Mouse (Mus musculus) c-Kit-positive CD71-positive TER-119-positive erythroid progenitor cells, embryonic 14.5 days (primary cell): ENCODE data around the gene Mrpl14.

Experiments used
- DNase-seq: peaks from one replicate; pipeline ENCODE4 v3.0.0-alpha.2; 2013; ENCODE audit warnings: low spot score

Mrpl14 gene

GRCm38 (mm10) chr17:45724574-45724921, 38.4 kb downstream of the Mrpl14 start:
- no peak for DNase-seq

GRCm38 (mm10) chr17:45726249-45726648, 40.1 kb downstream of the Mrpl14 start:
- peak; percentile 56 for DNase-seq

- no peak for DNase-seq
Observed at GRCm38 (mm10) chr17:45727481-45727880, 41.4 kb downstream of the Mrpl14 start.

DNA sequence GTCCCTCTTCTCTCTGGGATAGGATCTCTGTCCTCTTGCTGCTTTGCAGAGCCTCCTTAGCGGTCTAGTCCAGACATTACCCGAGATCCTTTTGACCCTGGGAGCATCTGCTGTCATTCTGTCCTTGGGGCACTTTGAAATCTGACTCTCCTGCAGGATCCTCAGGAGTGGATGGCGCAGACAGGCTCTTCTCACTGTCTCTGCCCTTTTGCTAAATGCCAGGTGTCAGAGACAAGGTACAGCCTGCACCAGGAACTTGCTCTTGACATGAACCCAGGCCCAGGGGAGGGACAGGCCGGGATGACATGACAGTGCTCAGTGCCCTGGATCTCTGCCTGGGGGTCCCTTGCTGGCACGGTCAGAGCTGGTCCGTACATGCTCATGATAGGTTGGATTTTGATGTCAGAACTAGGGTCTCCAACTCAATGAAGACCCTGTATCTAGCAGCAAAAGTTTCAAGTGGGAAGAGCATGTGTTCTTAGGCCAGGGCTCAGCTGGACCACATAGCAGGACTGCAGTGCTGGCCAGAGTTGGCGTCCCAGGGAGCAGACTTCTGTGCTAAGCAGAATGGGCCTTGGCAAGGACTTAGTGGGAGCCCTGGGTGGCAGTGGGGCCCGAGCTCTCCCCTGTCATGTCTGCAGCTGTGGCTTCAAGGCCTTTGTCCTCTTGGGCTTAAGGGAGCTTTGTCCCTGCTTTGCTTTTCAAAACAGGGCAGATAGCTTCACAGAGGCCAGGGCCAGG, 42.0 kb downstream of the Mrpl14 start:
- DNase-seq = no peak

GRCm38 (mm10) chr17:45729387-45729786, 43.3 kb downstream of the Mrpl14 start:
- no peak for DNase-seq

DNA sequence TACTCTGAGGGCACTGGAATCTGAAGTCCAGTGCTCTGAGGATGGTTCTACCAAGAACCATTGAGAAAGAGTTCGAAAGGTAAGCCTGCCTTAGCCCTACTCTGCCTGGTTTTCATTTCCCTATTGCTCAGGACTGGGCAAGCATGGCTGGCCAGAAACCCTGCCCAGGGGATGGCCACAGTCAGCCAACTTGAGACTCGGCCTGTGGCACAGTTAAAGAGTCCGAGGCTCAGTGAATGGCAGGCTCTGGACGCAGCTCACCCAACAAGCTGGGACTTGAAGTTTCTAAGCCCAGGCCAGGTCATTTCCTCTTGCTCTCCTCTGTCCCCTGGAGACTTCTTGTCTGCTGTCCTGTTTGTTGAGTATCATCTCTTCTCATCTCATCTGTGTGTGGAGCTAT, 44.6 kb downstream of the Mrpl14 start:
- no peak for DNase-seq

DNA sequence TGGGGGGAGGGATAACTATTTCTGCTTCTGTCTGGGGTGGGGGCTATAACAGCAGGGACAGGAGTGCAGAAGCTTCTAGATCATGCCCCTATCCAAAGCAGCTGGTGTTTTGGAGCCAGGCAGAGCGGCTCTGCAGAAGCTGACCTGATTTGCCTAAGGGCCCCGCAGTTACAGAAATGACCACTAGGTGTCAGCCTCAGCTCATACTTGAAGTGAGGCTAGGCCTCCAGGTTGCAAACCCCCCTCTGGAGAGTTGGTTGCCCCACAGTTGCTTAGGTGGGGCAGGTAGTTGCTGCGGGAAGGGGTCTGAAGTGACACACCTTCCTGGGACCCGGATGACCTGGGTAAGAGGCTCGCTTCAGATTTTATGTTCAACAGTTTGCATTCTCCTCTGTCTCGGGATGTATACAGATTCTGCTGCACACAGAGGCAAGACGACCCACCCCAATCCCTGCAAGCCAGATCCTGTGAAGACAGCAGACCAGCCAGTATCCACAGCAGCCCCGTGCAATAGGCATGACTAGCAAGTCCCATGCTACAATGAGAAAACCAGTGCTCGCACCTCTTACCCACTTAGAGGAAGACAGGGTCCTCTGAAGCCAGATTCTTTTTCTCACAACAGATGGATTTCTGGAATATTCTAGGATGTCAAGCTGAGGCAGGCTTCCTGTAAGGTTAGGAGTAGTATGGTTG, 45.2 kb downstream of the Mrpl14 start:
- peak; percentile 76 for DNase-seq

DNA sequence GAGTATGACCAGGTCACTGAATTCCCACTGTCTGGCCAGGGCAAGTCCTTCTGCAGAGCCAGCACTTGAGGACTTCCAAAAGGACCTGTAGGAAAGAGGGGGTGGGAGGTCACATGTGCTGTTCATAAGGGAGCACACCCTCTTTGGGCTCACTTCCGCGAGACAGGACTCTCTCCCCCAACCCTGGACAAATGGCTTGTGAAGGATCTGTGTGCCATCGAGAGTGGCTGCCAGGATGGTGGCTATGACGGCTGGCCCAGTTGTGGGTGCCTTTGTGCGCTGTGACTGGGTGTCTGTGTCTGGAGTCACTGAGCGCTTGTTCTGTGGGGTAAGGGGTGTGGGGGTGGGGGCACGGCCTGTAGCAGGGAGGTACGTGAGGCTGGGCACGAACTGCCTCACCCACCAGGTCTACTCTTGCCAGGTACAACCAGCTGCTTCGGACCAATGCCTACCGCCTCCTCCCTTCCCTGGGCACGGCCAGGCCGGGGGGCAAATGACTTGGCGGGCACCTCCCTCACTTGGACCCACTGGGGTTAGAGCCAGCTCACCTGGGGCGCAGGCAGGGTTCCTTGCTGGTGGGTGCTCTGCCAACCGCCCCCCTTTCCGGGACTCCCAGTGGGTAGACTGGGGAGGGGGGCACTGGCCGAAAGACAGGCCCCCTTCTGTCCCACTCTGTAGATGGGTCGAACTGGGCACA, 47.1 kb downstream of the Mrpl14 start:
- no peak for DNase-seq

DNA sequence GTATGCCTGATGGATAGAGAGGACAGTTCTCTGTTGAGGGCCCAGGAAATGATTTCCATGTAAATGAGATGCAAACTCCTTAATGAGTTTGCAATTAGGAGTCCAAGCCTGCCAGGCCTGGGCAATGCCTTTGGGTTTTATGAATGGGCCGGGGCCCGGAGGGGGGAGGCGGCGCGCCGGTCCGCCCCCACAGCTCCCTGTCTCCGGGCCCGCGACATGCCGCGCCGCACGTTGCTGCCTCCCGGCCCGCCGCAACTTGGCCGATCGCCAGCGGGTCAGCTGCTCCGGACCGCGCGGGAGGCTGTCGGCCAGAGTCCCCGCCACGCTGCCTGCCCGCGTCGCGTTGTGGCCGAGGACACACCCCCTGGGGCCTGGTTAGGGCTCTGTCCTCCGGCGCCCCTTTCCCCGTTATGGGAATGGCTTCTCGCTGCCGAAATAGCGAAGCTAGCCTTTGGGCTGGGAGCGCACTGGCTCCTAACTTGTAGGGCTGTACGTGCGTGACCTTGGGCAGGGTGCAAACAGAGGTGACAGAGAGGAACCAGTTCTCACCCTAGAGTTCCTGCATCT, 47.7 kb downstream of the Mrpl14 start, which contains the start of gene 1600014C23Rik:
Gene 1600014C23Rik (minus strand): TSS at position 110 of the 567 bp plus-strand sequence.
- no peak for DNase-seq

- DNase-seq = no peak
Observed at GRCm38 (mm10) chr17:45734333-45734732, 48.2 kb downstream of the Mrpl14 start.

DNA sequence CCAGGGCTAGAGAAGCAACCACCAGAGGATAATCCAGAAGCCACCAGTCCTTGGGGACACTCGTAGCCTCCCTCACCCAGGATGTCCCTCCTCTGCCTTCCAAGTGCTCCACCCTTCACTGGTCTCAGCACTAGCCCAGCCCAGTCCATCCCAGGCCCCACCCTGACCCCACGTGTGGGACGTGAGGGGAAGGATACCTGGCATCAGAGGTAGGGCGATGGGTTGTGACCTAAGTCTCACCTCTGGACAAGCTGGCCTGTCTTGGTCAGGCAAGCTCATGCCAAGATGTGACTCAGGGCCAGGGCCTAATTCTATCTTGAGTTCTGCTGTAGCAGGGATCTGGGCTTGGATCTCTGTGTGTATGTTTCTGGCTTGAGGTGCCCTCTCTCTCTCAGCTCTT, 48.8 kb downstream of the Mrpl14 start:
- no peak for DNase-seq

DNA sequence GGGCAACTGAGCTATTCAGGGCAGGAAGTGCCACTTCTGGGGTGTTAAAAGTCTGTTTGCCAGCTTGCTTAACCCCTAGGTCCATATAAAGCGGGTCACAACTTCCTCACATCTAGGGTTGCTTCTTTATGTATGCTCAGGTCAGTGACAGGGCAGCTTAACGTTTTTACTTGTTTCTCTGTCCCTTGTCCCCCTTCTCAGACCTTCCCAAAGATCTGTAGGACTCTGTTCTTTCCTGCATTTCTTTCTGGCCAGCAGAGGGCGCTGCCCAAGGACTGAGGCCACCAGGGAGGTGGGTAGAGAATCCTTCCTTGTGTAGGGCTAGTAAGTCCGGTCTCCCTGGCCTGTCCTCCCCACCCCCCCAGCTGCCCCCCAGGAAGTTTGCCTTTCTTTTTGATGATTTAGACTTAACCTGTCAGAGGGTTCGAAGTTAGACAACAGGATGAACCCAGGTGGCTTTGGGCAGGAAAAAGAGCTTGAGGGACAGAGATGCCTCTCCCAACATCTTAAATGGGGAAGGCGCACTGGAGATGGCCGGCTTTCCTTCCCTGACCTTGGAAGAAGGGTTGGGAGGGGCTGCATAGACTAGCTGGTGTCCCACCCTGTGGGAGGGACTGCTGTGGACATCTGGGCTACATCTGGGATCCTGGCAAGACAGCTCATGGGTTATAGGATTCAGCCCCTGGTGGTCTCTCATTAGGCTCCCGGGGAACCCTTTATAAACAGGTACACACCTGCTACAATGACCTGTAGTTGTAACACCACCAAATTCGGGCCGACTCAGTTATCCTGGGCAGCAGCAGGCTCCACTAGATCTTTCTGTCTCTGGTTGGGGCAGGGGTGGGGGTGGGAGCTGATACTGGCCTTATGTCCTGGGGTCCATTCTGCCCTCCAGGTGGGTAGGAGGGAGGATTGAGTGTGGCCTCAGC, 49.5 kb downstream of the Mrpl14 start:
- DNase-seq = peak; percentile 82

- DNase-seq = peak; percentile 76
Observed at GRCm38 (mm10) chr17:45736311-45737077, 50.4 kb downstream of the Mrpl14 start.

- DNase-seq = no peak
Observed at GRCm38 (mm10) chr17:45737078-45737601, 51.0 kb downstream of the Mrpl14 start.

- DNase-seq = peak; percentile 66
Observed at GRCm38 (mm10) chr17:45742371-45743147, 56.4 kb downstream of the Mrpl14 start.

GRCm38 (mm10) chr17:45745629-45746028, 59.5 kb downstream of the Mrpl14 start:
- no peak for DNase-seq

DNA sequence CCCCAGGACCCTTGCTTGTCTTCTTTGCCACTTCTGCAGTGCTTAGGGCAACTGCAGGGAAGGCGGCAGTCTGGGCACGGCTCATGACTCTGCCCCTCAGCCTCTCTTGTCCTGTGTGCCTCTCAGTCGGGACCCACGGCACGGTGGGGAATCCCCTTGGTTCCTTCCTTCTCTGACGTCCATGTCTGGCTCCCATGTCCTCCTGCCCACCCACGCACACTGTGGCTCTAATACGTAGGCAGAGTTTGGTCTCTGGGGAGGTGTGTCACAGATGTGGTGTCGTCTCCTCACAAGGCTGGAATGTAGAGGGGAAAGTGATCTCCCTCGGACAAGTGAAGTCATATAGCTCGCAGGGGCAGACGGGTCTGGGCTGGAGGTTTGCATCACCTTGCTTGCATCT, 60.6 kb downstream of the Mrpl14 start:
- DNase-seq = no peak

DNA sequence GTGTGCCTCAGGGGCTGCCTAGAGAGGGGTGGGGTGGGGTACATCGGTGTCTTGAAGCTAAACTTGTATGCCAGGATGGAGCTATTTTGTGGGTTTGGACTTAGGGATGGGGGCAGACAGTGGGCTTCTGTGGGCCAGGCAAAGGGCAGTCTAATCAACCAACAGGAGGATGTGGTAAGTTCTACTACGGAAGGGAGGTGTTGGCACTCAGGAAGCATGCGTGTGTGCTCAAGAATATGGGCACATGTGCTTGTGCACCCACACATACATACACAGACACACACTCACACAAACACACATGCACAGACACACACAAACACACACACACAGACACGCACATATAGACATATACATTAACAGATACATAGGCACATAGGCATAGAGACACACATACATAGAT, 61.2 kb downstream of the Mrpl14 start:
- no peak for DNase-seq
